Mouse (Mus musculus) erythroblast, embryonic 14.5 days (primary cell): ENCODE data around the gene Lrch1.

ENCODE experiments used
- GATA1 ChIP-seq: IDR thresholded peaks from 2 replicates; pipeline ENCODE4 v1.6.1; 2012; ENCODE audit warnings: low read length, inconsistent platforms, mixed read lengths
- TAL1 ChIP-seq: IDR thresholded peaks from 3 replicates; pipeline ENCODE4 v1.6.1; 2012; ENCODE audit warnings: low read length, inconsistent platforms, mixed read lengths

DNA sequence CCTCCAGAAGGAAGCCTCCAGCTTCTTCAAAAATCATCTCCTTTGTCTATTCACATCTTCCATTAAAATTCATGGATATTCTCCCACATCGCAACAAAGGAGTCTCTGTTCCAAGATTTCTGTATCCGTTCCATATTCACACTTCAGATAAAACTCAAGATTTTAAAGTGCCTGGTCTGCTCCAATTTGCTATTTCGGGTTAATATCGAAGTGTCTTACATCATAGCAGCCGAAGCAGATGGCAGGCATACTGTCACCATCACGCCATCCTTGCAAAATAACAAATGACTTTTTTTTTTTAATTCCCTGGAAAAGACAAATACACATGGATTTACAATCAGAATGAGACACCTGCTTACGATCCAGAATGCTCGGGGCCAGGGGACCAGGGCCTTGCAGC lies 40.0 kb downstream of the Lrch1 start:
- TF ChIP-seq TAL1 (no peak), GATA1 (no peak)
